Mouse (Mus musculus) kidney, adult 2 months (tissue): Measurements from ENCODE around the gene Hist1h2ap.
"Not testable (repeated sequence)": the region's sequence is repeated elsewhere in the genome, so short reads cannot be mapped to it uniquely, and the experiment has no call there.

ENCODE experiments used
- CTCF ChIP-seq: fragments of 200-500 bp; conservative IDR thresholded peaks from 2 replicates; pipeline ENCODE4 v1.5.1; 2011; ENCODE audit warnings: low read depth, mild to moderate bottlenecking, control low read depth, low read length, moderate library complexity, mixed read lengths; ENCODE audit not compliant: insufficient read depth, insufficient read length
- POLR2A ChIP-seq: fragments of 200-500 bp; IDR thresholded peaks from one replicate; pipeline ENCODE4 v1.6.1; 2011; ENCODE audit warnings: low read depth, low read length, control low read depth

DNA sequence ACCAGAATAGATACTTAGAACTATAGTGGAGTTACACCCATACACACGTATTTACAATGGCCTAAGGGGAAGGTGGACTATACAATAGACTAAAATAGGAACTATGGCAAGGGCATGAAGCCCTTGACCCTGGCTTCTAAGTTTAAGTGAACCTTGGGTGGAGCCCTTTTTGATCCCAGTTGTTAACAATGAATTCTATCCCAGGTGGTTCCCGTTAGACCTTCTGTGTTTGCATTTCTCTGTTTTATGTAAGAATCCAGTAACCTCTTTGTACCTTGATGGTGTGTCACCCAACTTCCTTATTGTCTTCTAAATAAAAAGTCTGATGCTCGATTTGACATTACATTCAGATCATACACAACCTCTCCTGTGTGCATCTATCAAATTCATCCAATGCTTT, 32.2 kb upstream of the Hist1h2ap start:
- TF ChIP-seq CTCF, POLR2A: not testable (repeated sequence)
